Mouse (Mus musculus): Measurements from ENCODE around the gene Prl8a8. TPM values are rescaled to one million over a fixed set of nuclear protein-coding genes. Genes with fewer than 3 reads are reported as not detected.

Prl8a8 gene
- total RNA-seq (2015; ENCODE audit: low replicate concordance) = not detected in 2 replicates
- not detected in 2 replicates for total RNA-seq (2017; ENCODE audit: low replicate concordance)

GRCm38 (mm10) chr13:27513117-27513516, at the start of gene Prl8a8:
Gene Prl8a8, minus strand, starts transcription at chr13:27513217.
- ATAC-seq (replicated peaks; ENCODE audit: low FRiP score, poor library complexity, severe bottlenecking) = no peak

- ATAC-seq (replicated peaks; ENCODE audit: low FRiP score, poor library complexity, severe bottlenecking) = no peak
Measured at GRCm38 (mm10) chr13:27553336-27553735, 40.3 kb upstream of the Prl8a8 start.

- no peak for ATAC-seq (replicated peaks; ENCODE audit: low FRiP score, poor library complexity, severe bottlenecking)
Measured at GRCm38 (mm10) chr13:27523156-27523555, 10.1 kb upstream of the Prl8a8 start.

- ATAC-seq (replicated peaks; ENCODE audit: low FRiP score, poor library complexity, severe bottlenecking) = no peak
Measured at GRCm38 (mm10) chr13:27507645-27508044, 5.4 kb downstream of the Prl8a8 start.

Other genes starting within 250 kb of the Prl8a8 start
- not detected in 2 replicates for gene Prl6a1, start 200.6 kb downstream of the Prl8a8 start, total RNA-seq (2015; ENCODE audit: low replicate concordance)
- not detected in 2 replicates for gene Prl6a1, start 200.6 kb downstream of the Prl8a8 start, total RNA-seq (2017; ENCODE audit: low replicate concordance)
- not detected in 2 replicates for gene Prl8a2, start 167.5 kb downstream of the Prl8a8 start, total RNA-seq (2015; ENCODE audit: low replicate concordance)
- gene Prl8a2, start 167.5 kb downstream of the Prl8a8 start, total RNA-seq (2017; ENCODE audit: low replicate concordance) = not detected in 2 replicates
- not detected in 2 replicates for gene Prl2b1, start 122.4 kb downstream of the Prl8a8 start, total RNA-seq (2015; ENCODE audit: low replicate concordance)
- gene Prl2b1, start 122.4 kb downstream of the Prl8a8 start, total RNA-seq (2017; ENCODE audit: low replicate concordance) = not detected in 2 replicates
- not detected in 2 replicates for gene Prl8a6, start 74.5 kb downstream of the Prl8a8 start, total RNA-seq (2015; ENCODE audit: low replicate concordance)
- gene Prl8a6, start 74.5 kb downstream of the Prl8a8 start, total RNA-seq (2017; ENCODE audit: low replicate concordance) = not detected in 2 replicates
- not detected in 2 replicates for gene Prl8a9, start 51.4 kb upstream of the Prl8a8 start, total RNA-seq (2015; ENCODE audit: low replicate concordance)
- gene Prl8a9, start 51.4 kb upstream of the Prl8a8 start, total RNA-seq (2017; ENCODE audit: low replicate concordance) = not detected in 2 replicates
- not detected in 2 replicates for gene Prl8a1, start 69.0 kb upstream of the Prl8a8 start, total RNA-seq (2015; ENCODE audit: low replicate concordance)
- gene Prl8a1, start 69.0 kb upstream of the Prl8a8 start, total RNA-seq (2017; ENCODE audit: low replicate concordance) = not detected in 2 replicates
- not detected in 2 replicates for gene Prl7b1, start 97.4 kb upstream of the Prl8a8 start, total RNA-seq (2015; ENCODE audit: low replicate concordance)
- gene Prl7b1, start 97.4 kb upstream of the Prl8a8 start, total RNA-seq (2017; ENCODE audit: low replicate concordance) = not detected in 2 replicates
- gene Prl7a1, start 129.3 kb upstream of the Prl8a8 start, total RNA-seq (2015; ENCODE audit: low replicate concordance) = not detected in 2 replicates
- gene Prl7a1, start 129.3 kb upstream of the Prl8a8 start, total RNA-seq (2017; ENCODE audit: low replicate concordance) = not detected in 2 replicates
- gene Prl7a2, start 154.8 kb upstream of the Prl8a8 start, total RNA-seq (2015; ENCODE audit: low replicate concordance) = not detected in 2 replicates
- not detected in 2 replicates for gene Prl7a2, start 154.8 kb upstream of the Prl8a8 start, total RNA-seq (2017; ENCODE audit: low replicate concordance)
- gene Prl7d1, start 203.5 kb upstream of the Prl8a8 start, total RNA-seq (2015; ENCODE audit: low replicate concordance) = not detected in 2 replicates
- not detected in 2 replicates for gene Prl7d1, start 203.5 kb upstream of the Prl8a8 start, total RNA-seq (2017; ENCODE audit: low replicate concordance)